Mouse (Mus musculus) stomach, postnatal 0 days (tissue): ENCODE measurements at regions not wholly inside any gene's neighbourhood (a gene's known extent, or its start where the extent isn't known, plus 50 kb on each side); places are given as distances from the start of the nearest gene placed in this dataset.
"Not testable (repeated sequence)": the region's sequence is repeated elsewhere in the genome, so short reads cannot be mapped to it uniquely, and the experiment has no call there.

Experiments used
- ATAC-seq: fragments of 200-750 bp; cut with Nextera tagmentation; 2 replicates; pipeline ENCODE4 v1.8.0; 2017; ENCODE audit not compliant: low FRiP score, low TSS enrichment
- DNase-seq: peaks from one replicate; pipeline ENCODE4 v3.0.0-alpha.2; 2016; ENCODE audit warnings: low spot score
- H3K27ac ChIP-seq: fragments of 300-500 bp; sonication (generic); replicated peaks from 2 replicates; pipeline ENCODE4 v1.5.1; 2014; ENCODE audit warnings: mild to moderate bottlenecking, control low read depth
- H3K27me3 ChIP-seq: fragments of 300-500 bp; sonication (generic); 2 replicates; pipeline ENCODE4 v1.6.1; 2014; ENCODE audit warnings: low read length; ENCODE audit not compliant: control insufficient read depth, insufficient read depth
- H3K36me3 ChIP-seq: fragments of 300-500 bp; sonication (generic); 2 replicates; pipeline ENCODE4 v1.6.1; 2014; ENCODE audit warnings: low read length, mixed read lengths; ENCODE audit not compliant: control insufficient read depth, insufficient read depth
- H3K4me1 ChIP-seq: fragments of 300-500 bp; sonication (generic); replicated peaks from 2 replicates; pipeline ENCODE4 v1.6.1; 2014; ENCODE audit warnings: antibody characterized with exemption; ENCODE audit not compliant: control insufficient read depth, insufficient read depth
- H3K4me2 ChIP-seq: fragments of 300-500 bp; sonication (generic); replicated peaks from 2 replicates; pipeline ENCODE4 v1.6.1; 2014; ENCODE audit warnings: low read depth, mild to moderate bottlenecking, control low read depth, moderate library complexity
- H3K4me3 ChIP-seq: fragments of 300-500 bp; sonication (generic); 2 replicates; pipeline ENCODE4 v1.5.1; 2014; ENCODE audit warnings: low read depth, low read length, control low read depth
- H3K9ac ChIP-seq: fragments of 300-500 bp; sonication (generic); 2 replicates; pipeline ENCODE4 v1.6.1; 2014; ENCODE audit warnings: mild to moderate bottlenecking, low read length, control low read depth, mixed read lengths
- H3K9me3 ChIP-seq: fragments of 300-500 bp; sonication (generic); 2 replicates; pipeline ENCODE4 v1.6.1; 2016; ENCODE audit warnings: low read length; ENCODE audit not compliant: control insufficient read depth
- CTCF ChIP-seq: IDR thresholded peaks from 2 replicates; pipeline ENCODE4 v1.5.1; 2016; ENCODE audit warnings: antibody characterized with exemption, low read depth, mild to moderate bottlenecking, moderate library complexity
- EP300 ChIP-seq: optimal IDR thresholded peaks from 2 replicates; pipeline ENCODE3; 2016; ENCODE audit warnings: antibody characterized with exemption
- WGBS: fragments of 180-500 bp; shearing (Covaris S2); extraction: QIAGEN DNeasy Blood & Tissue Kit; methylation state at CpG from one replicate; pipeline ENCODE4 v1.1.7; 2014; 5-methylcytosine and 5-hydroxymethylcytosine counted together

DNA sequence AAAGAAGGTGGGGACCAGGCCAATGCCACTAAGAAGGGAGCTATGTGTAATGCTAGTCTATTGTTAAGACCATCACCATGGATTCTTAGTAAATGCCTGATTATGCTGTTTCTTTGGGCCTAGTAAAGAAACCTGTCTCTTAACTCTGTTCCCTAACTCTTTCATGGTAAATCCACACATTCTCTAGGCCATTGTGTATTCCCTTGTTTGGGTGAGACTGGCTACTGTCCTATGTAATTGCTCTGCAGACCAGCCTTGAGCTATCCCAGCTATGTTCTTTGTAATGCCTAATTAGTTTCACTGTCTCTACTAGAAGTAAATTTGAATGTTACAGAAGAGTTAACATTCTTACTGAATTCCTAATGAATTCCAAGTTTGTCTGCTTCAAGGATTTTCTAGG, 186.9 kb upstream of the Gm10750 start:
- DNase-seq (no peak), ATAC-seq (no peak)
- Histone ChIP-seq H3K4me3 (no peak overlapping the region), H3K9ac (no peak overlapping the region), H3K36me3 (no peaks in the 10 kb centered on the region), H3K4me1 (no peaks in the 10 kb centered on the region), H3K9me3 (no peaks in the 10 kb centered on the region), H3K27ac (no peak overlapping the region), H3K4me2 (no peak overlapping the region), H3K27me3 (no peaks in the 10 kb centered on the region)
- no peak for TF ChIP-seq CTCF
- no peak for TF ChIP-seq EP300

DNA sequence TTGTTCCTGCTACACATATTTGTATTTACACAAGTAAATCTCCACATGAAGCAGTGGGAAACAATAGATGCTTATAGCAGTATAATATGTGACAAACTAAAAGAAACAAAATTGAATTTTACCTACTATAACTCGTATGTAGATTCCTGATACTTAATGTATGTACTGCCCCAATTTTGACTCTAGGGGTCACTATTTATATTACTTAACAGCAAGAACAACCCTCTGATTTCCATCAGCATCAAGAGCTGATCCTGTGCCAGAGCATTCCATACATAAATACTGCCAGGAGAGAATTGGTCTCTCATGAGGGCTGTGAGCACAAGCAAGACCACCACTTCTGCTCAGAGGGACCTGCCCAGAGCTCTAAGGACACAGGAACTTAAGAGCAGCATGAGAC, 178.7 kb upstream of the Gm10750 start:
- WGBS = 57% methylated on average over 1 of the region's 1 CpGs
- DNase-seq = no peak
- no peaks in the 10 kb centered on the region for H3K9me3 ChIP-seq
- H3K4me2 ChIP-seq = no peak overlapping the region
- no peak for TF ChIP-seq EP300
- H3K27ac ChIP-seq = no peak overlapping the region
- H3K4me1 ChIP-seq = no peaks in the 10 kb centered on the region
- no peak for ATAC-seq
- no peaks in the 10 kb centered on the region for H3K36me3 ChIP-seq
- no peaks in the 10 kb centered on the region for H3K27me3 ChIP-seq
- no peak overlapping the region for H3K4me3 ChIP-seq
- no peak overlapping the region for H3K9ac ChIP-seq

DNA sequence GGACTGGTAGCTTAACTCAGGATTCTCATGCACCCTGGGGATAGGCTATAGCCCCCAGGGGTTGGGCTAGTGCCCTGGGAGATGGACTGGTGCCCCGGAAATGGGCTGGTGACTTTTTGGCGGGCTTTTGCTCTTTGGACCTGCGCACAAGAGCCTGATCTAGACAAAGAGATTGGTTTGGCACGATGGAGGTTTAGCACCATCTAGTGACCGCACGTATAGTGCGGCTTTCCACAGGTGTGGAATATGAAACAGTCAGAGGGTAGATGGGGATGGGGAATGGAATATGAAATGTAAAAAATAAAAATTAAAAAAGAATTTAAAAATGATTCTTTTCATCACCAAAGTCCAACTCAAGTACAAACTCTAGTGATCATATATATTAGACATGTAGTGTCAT, 141.4 kb upstream of the Gm10750 start:
- H3K36me3 ChIP-seq, DNase-seq, H3K9ac ChIP-seq, H3K27ac ChIP-seq, H3K4me2 ChIP-seq, H3K4me3 ChIP-seq, H3K4me1 ChIP-seq, H3K9me3 ChIP-seq, H3K27me3 ChIP-seq, ATAC-seq: not testable (repeated sequence)
- peak; percentile 46 for TF ChIP-seq CTCF
- 29% methylated on average over 7 of the region's 7 CpGs for WGBS

DNA sequence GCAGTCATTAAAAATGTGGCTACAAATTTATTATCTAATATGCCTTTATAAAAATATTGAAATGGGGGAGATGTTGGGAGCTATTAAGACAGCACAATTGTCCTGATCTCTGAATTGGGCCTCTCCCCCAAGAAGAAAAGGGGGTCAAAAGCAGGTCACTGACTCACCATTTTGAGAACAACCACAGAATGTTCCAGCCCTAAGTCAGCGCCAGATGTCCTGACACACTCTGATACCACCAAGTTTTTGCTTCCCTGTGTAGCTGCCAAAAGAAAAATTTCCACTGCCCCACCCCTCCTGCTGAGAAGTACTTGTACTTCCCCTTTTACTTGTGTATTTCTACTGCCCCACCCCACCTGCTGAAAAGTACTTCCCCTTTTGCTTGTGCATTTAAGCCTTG, 92.5 kb upstream of the Gm10750 start:
- not testable (repeated sequence) for DNase-seq, H3K4me3 ChIP-seq, H3K9me3 ChIP-seq, H3K9ac ChIP-seq, ATAC-seq, H3K4me1 ChIP-seq, H3K4me2 ChIP-seq, H3K27me3 ChIP-seq, H3K27ac ChIP-seq, H3K36me3 ChIP-seq
- 91% methylated on average over 1 of the region's 1 CpGs for WGBS

DNA sequence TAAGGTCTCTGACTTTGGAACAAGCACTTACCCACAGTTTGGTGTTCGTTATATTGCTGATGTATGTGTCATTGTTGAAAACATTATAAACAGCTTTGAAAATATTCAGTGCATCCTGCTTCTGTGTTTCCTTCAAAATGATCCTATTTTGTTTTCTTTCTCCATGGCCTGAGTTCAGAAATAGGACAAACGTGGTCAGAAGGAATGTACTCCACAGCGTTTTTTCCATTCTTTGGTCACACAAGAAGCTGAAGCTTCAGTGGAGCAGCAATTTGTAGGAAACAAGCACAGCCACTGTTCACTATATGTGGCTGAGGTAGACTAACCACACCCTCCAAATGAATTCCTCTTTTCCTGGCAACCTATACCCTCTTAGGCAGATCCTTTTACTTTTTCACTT, 75.1 kb upstream of the Gm10750 start:
- WGBS = 41% methylated on average over 3 of the region's 3 CpGs
- Histone ChIP-seq H3K36me3 (no peaks in the 10 kb centered on the region), H3K9me3 (no peaks in the 10 kb centered on the region), H3K27ac (no peak overlapping the region), H3K9ac (no peak overlapping the region), H3K4me2 (no peak overlapping the region), H3K27me3 (no peaks in the 10 kb centered on the region), H3K4me3 (no peak overlapping the region), H3K4me1 (no peaks in the 10 kb centered on the region)
- TF ChIP-seq EP300 (no peak), CTCF (no peak)
- no peak for DNase-seq
- ATAC-seq = no peak
